Mouse (Mus musculus): Measurements from ENCODE around the gene Tesk2. TPM values are rescaled to one million over a fixed set of nuclear protein-coding genes. Genes with fewer than 3 reads are reported as not detected.
"Not testable (repeated sequence)": the region's sequence is repeated elsewhere in the genome, so short reads cannot be mapped to it uniquely, and the experiment has no call there.

Tesk2 gene
- polyA plus RNA-seq, 1 experiment from 2014 or later = 5.1 TPM

DNA sequence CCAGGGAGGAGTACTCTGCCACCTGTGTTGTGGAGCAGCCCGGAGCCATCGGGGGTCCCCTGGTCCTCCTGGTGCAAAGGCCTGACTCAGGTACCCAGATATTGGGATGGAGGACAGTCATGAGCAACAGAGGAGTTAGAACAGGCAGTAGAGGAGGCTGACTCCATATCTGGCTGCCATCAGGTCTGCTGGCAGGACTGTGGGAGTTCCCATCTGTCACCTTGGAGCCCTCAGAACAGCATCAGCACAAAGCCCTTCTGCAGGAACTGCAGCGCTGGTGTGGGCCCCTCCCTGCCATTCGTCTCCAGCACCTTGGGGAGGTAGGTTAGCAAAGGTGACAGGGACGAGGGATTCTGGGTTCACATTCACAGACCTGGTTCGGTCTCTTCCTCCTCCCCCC, 96.7 kb downstream of the Tesk2 start:
- WGBS = 80% methylated on average over 6 of the region's 6 CpGs
- H3K36me3 ChIP-seq = peaks cover 35% of the 10 kb centered on the region
- peaks cover 13% of the 10 kb centered on the region for H3K4me1 ChIP-seq
- no peak for DNase-seq (ENCODE audit: low spot score)
- H3K27me3 ChIP-seq (ENCODE audit: insufficient read depth, poor library complexity, severe bottlenecking) = peaks cover 33% of the 10 kb centered on the region
- H3K27ac ChIP-seq = no peak overlapping the region
- no peak overlapping the region for H3K4me3 ChIP-seq
- no peaks in the 10 kb centered on the region for H3K9me3 ChIP-seq

DNA sequence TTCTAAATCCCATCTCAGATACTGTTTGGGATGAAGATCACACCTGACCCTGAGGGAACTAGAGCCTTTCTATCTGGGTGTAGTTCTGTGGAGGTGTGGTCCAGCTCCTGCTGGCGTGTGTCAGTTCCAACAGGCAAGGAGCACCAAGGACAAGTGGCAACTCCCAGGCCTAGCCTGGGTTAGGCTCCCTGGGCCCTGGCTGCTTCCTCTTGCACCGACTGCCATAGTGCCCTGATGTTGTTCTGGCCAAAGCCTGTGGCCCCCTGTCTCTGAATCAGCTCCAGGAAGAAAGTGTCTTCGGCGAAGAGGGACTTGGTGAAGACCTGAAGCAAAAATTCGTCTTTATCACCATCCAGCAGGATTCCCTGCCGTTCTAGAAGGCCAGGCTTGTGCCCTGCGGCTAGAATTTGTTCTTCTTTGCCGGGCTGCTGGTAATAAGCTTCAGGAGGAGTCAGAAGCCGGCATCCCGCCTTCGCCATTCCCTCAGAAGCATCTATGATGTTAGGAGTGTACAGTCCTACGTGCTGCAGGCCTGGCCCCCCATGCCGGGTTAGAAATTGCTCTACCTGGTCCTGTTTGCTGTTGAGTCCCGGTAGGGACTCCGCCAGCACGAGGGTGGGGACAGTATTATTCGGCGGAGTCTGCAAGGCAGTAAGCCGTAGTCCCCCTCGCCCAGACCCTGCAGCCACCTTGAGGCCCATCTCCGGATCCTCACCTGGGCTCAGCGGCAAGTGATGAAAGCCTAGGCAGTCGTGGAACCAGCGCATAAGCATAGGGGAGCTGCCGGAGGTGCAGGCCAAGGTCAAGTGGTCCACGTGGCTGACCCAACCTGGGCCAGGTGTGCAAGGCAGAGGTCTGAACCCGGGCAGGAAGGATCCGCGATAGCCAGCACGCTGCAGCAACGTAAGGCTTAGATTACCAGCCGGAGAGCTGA, 99.5 kb downstream of the Tesk2 start:
- peaks cover 33% of the 10 kb centered on the region for H3K27me3 ChIP-seq (ENCODE audit: insufficient read depth, poor library complexity, severe bottlenecking)
- peak overlapping the region; percentile 81; the same call in 1 of the 2 replicates for H3K27ac ChIP-seq
- peak; percentile 69 for DNase-seq (ENCODE audit: low spot score)

DNA sequence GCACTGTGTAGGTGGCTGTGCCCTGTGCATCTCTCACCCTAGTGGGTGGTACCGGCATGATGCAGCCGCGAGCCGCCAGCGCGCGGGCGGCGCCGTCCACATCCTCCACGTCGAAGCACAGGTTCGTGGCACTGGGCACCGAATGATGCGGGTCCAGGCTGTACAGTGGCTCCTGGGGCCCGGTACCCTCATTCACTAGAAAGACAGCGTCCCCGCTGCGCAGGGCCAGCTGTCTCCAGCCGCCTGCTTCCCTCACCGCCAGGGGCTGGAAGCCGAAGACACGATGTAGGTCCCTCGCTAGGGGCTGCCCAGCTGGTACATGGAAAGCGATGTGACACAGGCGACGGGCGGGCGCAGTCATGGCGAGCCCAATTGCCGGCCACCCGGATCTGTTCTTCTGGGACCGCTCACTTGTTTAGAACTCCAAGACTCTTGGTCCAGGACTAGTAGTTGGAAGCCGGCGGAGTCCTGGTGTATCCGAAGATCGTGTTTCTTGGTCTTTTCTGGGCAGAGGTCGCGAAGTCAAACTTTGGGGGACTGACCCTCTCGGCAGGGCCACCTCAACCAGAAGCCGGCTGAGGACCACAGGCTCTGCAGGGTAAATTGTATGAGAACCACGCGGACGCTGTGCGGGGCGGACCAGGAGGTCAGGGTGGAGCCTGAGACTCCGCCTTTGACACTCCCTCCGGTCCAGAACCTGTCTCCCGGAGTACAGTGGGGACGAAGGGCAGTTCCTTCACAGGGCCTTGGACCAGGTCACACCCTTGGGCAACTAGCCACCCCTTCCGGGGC, 100.3 kb downstream of the Tesk2 start:
- peaks cover 22% of the 10 kb centered on the region for H3K36me3 ChIP-seq
- under 1% methylated on average over 51 of the region's 51 CpGs for WGBS
- H3K27ac ChIP-seq = peak overlapping the region; percentile 81

More for the DNA sequence above, 99.5 kb downstream of the Tesk2 start:
- Histone ChIP-seq H3K4me3 (peak overlapping the region; percentile 71), H3K9me3 (no peaks in the 10 kb centered on the region), H3K36me3 (peaks cover 29% of the 10 kb centered on the region), H3K4me1 (peaks cover 20% of the 10 kb centered on the region)
- WGBS = 21% methylated on average over 32 of the region's 32 CpGs

DNA sequence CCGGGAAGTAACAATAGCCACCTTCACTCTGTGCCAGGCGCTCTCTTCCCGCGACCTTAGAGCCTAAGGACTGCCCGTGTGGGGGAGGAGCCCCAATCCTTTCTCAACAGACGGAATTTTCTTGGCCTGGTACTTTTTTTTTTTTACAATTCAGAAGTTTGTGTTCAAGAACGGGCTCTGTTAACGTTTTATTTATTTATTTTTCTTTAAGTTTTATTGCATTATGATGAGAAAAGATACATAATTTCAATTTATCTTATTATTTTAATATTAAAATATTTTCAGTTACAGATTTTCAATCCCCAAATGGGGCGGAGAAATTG, 100.9 kb downstream of the Tesk2 start, which contains the start of gene Hpdl:
Gene Hpdl (minus strand): TSS at position 14 of the 323 bp plus-strand sequence.
- H3K27ac ChIP-seq = peak within 1 kb of the TSS; percentile 81
- peaks cover 16% of the 10 kb centered on the region for H3K36me3 ChIP-seq
- H3K9me3 ChIP-seq = no peaks in the 10 kb centered on the region
- peaks cover 23% of the 10 kb centered on the region for H3K4me1 ChIP-seq
- no peak for DNase-seq (ENCODE audit: low spot score)
- WGBS = 12% methylated on average over 9 of the region's 9 CpGs
- peak within 1 kb of the TSS; percentile 71 for H3K4me3 ChIP-seq
- H3K27me3 ChIP-seq (ENCODE audit: insufficient read depth, poor library complexity, severe bottlenecking) = peaks cover 33% of the 10 kb centered on the region

More for the DNA sequence above, 100.3 kb downstream of the Tesk2 start:
- peak; percentile 93 for DNase-seq (ENCODE audit: low spot score)
- peaks cover 33% of the 10 kb centered on the region for H3K27me3 ChIP-seq (ENCODE audit: insufficient read depth, poor library complexity, severe bottlenecking)
- peaks cover 23% of the 10 kb centered on the region for H3K4me1 ChIP-seq
- peak overlapping the region; percentile 71 for H3K4me3 ChIP-seq
- no peaks in the 10 kb centered on the region for H3K9me3 ChIP-seq

DNA sequence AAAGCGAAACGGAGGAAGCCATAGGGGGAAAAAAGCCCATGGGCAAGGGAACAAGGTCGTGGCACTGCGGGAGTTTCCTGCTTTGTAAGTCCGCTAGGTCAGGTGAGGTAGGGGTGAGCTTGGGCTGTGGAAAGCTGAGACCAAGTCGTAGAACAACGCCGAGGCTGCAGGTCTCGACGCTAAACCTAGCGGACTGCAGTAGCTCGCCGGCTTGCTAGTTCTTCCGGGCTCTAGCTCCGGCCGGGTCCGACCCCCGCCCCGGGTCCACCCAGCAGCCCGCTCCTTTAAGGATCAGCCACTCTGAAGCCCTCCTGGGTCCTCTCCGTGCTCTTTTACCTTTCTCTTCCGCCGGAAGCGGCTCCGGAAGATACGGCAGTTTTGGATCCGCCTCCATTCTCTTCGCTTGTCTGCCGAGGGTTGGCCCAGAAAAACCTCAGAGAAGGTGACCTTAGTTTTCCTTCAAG, 103.8 kb downstream of the Tesk2 start:
- H3K9me3 ChIP-seq = no peaks in the 10 kb centered on the region
- peaks cover 23% of the 10 kb centered on the region for H3K4me1 ChIP-seq
- WGBS = 2% methylated on average over 29 of the region's 29 CpGs
- H3K36me3 ChIP-seq = no peaks in the 10 kb centered on the region
- DNase-seq (ENCODE audit: low spot score) = peak; percentile 91
- peak overlapping the region; percentile 73 for H3K4me3 ChIP-seq
- H3K27ac ChIP-seq = peak overlapping the region; percentile 94
- H3K27me3 ChIP-seq (ENCODE audit: insufficient read depth, poor library complexity, severe bottlenecking) = peaks cover 17% of the 10 kb centered on the region

DNA sequence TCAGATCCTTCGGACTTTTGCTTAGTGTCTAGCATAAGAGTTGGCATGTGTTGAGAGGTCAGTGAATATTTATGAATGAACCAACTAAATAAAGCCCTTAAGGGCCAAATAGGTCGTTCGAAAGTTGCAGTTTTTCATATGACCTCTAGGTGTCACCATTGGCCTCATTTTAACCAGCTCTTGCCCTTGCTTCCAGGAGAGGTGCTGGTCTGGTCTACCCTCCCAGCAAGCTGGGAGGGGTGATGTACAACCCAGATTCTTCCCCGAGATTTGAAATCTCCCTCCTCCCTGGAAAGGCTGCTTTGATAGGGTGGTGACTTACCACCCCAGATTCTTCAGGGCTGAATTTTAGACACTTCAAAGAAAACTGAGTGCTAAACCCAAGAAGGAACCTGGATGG, 107.1 kb downstream of the Tesk2 start:
- Histone ChIP-seq H3K4me1 (peaks cover 10% of the 10 kb centered on the region), H3K9me3 (no peaks in the 10 kb centered on the region), H3K4me3 (no peak overlapping the region), H3K27me3 (ENCODE audit: insufficient read depth, poor library complexity, severe bottlenecking) (no peaks in the 10 kb centered on the region), H3K36me3 (no peaks in the 10 kb centered on the region), H3K27ac (no peak overlapping the region)
- whole genome bisulfite sequencing = 3% methylated on average over 4 of the region's 4 CpGs
- no peak for DNase-seq (ENCODE audit: low spot score)

DNA sequence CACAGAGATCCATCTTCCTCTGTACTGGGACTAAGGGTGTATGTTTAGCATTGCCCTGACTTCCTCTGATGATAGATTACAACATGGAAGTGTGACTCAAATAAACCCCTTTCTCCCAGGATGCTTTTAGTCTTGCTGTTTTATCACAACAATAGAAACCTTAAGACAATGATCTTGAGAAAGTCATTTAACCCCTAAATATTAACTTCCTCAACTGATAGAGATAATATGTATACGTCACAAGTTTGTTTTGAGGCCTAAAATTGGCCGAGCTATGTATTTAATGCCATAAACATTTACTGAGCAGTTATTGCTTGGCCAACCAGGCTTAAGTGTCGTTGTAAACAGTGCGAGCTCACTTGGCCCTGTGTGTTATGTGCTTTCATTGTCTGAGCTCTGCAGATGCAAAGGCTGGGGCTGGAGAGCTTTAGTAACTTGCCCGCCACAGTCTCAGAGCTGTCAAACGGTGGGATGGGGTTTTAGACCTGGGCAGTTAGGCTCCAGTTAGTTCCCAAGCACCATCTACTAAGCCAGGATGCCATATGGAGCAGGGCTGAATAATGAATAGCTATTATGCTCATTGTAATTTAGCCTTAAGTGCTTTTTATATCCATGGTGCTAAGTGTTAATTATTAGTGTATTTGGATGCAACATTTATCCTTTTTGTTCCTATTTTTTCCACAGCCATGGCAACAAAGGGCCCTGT, 108.8 kb downstream of the Tesk2 start:
- Histone ChIP-seq H3K27ac (no peak overlapping the region), H3K36me3 (no peaks in the 10 kb centered on the region), H3K4me3 (no peak overlapping the region), H3K4me1 (peaks cover 7% of the 10 kb centered on the region), H3K9me3 (no peaks in the 10 kb centered on the region), H3K27me3 (ENCODE audit: insufficient read depth, poor library complexity, severe bottlenecking) (no peaks in the 10 kb centered on the region)
- DNase-seq (ENCODE audit: low spot score) = no peak
- 64% methylated on average over 6 of the region's 6 CpGs for WGBS

DNA sequence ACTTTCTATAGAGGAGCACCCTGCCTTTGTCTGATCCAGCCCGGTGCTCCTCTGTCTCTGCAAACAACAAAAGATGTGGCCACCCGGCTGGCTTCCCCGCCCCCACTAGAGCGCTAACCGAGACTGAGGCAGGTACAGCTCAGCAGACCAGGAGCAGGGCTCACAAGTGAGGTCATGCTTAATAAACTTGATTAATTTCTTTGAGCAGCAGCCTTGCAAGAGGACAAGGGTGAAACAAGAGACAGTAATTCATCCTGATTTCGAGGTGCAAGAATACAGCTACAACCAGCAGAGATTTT, 109.3 kb downstream of the Tesk2 start:
- Histone ChIP-seq H3K4me1 (peaks cover 6% of the 10 kb centered on the region), H3K9me3 (no peaks in the 10 kb centered on the region), H3K4me3 (no peak overlapping the region), H3K36me3 (no peaks in the 10 kb centered on the region), H3K27me3 (ENCODE audit: insufficient read depth, poor library complexity, severe bottlenecking) (no peaks in the 10 kb centered on the region), H3K27ac (no peak overlapping the region)
- WGBS = 39% methylated on average over 6 of the region's 6 CpGs
- no peak for DNase-seq (ENCODE audit: low spot score)

DNA sequence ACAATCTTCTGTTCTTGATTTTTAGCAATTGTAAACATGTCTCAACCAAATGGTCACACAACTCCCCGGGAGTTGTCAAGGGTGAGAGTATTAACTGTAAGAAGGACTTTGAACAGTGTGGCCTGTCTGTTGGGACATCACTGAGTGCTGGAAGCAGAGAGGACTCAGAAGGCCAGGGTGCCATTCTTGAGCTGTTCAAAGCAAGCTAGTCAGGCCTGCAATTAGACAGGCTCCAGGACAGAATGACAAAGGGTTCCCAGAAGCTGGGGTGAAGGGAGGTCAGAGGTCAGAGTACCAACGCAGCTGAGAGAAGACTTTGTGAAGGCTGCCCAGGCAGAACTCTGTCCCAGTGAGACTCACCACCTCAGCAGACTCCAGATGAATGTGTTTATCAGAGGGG, 118.3 kb downstream of the Tesk2 start:
- 50% methylated on average over 2 of the region's 2 CpGs for WGBS
- no peak for DNase-seq (ENCODE audit: low spot score)

DNA sequence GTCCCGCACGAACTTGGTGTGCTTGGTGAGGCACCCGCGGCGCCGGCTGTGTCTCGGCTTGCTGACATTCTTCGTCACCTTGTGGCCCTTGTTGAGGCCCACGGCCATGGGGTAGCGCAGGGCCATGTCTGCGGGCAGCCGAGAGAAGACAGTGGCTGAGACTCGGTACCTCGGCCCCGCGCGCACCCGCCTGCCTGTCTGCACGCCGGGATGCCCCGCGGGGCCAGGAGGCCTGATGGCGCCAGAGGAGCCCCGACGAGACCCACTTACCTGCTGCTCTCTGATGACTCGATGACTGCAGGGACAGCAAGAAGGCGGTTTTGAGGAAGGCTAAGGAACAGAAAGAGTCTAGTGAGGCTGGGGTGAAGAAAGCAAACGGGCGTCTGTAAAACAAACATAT, 119.3 kb downstream of the Tesk2 start:
- Histone ChIP-seq H3K4me3 (peak overlapping the region; percentile 47), H3K27me3 (ENCODE audit: insufficient read depth, poor library complexity, severe bottlenecking) (peaks cover 21% of the 10 kb centered on the region)
- H3K4me1 ChIP-seq; H3K36me3 ChIP-seq; DNase-seq (ENCODE audit: low spot score); H3K9me3 ChIP-seq; H3K27ac ChIP-seq: not testable (repeated sequence)
- WGBS = 13% methylated on average over 26 of the region's 29 CpGs

More for the DNA sequence above, 118.3 kb downstream of the Tesk2 start:
- H3K4me1 ChIP-seq = no peaks in the 10 kb centered on the region
- H3K4me3 ChIP-seq = no peak overlapping the region
- H3K9me3 ChIP-seq = no peaks in the 10 kb centered on the region
- no peak overlapping the region for H3K27ac ChIP-seq
- H3K36me3 ChIP-seq = no peaks in the 10 kb centered on the region
- H3K27me3 ChIP-seq (ENCODE audit: insufficient read depth, poor library complexity, severe bottlenecking) = peaks cover 21% of the 10 kb centered on the region

DNA sequence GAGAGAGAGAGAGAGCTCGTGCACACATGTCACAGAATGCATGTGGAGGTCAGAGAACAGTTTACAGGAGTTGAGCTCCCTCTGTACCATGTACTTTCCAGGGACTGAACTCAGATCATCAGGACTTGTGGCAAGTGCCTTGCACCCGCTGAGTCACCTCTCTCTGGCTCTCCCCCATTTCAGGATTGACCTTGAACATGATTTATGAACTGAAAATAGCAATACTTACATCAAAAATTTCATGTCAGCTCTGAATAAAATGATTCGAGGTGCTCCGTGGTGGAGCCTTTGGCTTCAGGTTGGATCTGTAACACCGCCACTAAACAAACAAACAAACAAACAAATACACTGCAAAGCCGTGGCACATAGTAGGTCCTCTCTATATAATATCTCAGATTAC, 120.1 kb downstream of the Tesk2 start:
- no peak overlapping the region for H3K4me3 ChIP-seq
- 83% methylated on average over 6 of the region's 6 CpGs for WGBS
- DNase-seq (ENCODE audit: low spot score) = no peak

DNA sequence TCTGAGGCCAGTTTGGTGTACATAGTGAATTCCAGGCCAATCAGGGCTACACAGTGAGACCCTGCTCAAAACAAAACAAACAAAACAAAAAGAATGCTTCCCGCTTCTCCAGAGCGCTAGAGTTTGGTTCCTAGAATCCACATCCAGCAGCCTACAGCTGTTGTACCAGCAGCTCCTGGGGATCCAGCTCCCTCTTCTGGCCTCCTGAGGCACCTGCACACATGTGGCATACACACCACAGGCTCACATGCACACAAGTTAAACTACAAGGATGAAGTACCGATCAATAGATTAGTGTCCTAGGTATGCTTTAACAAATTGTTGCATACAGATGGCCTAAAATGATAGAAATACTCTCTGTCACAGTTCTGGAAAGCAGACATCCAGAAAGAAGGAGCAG, 123.6 kb downstream of the Tesk2 start:
- H3K9me3 ChIP-seq = no peaks in the 10 kb centered on the region
- no peak for DNase-seq (ENCODE audit: low spot score)

More for the DNA sequence above, 120.1 kb downstream of the Tesk2 start:
- H3K9me3 ChIP-seq = no peaks in the 10 kb centered on the region
- H3K27ac ChIP-seq = no peak overlapping the region
- peaks cover 21% of the 10 kb centered on the region for H3K27me3 ChIP-seq (ENCODE audit: insufficient read depth, poor library complexity, severe bottlenecking)
- no peaks in the 10 kb centered on the region for H3K4me1 ChIP-seq
- H3K36me3 ChIP-seq = no peaks in the 10 kb centered on the region

More for the DNA sequence above, 123.6 kb downstream of the Tesk2 start:
- peaks cover 17% of the 10 kb centered on the region for H3K27me3 ChIP-seq (ENCODE audit: insufficient read depth, poor library complexity, severe bottlenecking)
- WGBS = 86% methylated on average over 3 of the region's 3 CpGs
- H3K4me3 ChIP-seq = no peak overlapping the region
- H3K27ac ChIP-seq = no peak overlapping the region
- H3K4me1 ChIP-seq = no peaks in the 10 kb centered on the region
- H3K36me3 ChIP-seq = no peaks in the 10 kb centered on the region

Measured in heart, embryonic 10.5 days (tissue).